Mouse (Mus musculus): Measurements from ENCODE around the gene Ncmap. TPM values are rescaled to one million over a fixed set of nuclear protein-coding genes. Genes with fewer than 3 reads are reported as not detected.

Gene Ncmap
- polyA plus RNA-seq, 1 experiment from 2014 or later, result 0.79 TPM

GRCm38 (mm10) chr4:135426587-135426986 is 28.6 kb upstream of the Ncmap start:
- Histone ChIP-seq H3K27me3 (no peaks in the 10 kb centered on the region), H3K4me1 (no peaks in the 10 kb centered on the region), H3K9me3 (replicated peaks) (no peaks in the 10 kb centered on the region), H3K36me3 (ENCODE audit: poor library complexity, severe bottlenecking) (peaks cover 16% of the 10 kb centered on the region; the same call in 1 of the 2 replicates), H3K27ac (no peak overlapping the region), H3K4me3 (no peak overlapping the region), H3K9ac (no peak overlapping the region), H3K4me2 (no peak overlapping the region)
- 93% methylated on average over 7 of the region's 7 CpGs for WGBS
- no peak for ATAC-seq

GRCm38 (mm10) chr4:135425625-135426024 is 27.6 kb upstream of the Ncmap start:
- WGBS, result 82% methylated on average over 9 of the region's 9 CpGs
- no peak for ATAC-seq
- Histone ChIP-seq H3K9me3 (replicated peaks) (no peaks in the 10 kb centered on the region), H3K4me2 (no peak overlapping the region), H3K4me3 (no peak overlapping the region), H3K27ac (no peak overlapping the region), H3K27me3 (no peaks in the 10 kb centered on the region), H3K4me1 (no peaks in the 10 kb centered on the region), H3K36me3 (ENCODE audit: poor library complexity, severe bottlenecking) (peaks cover 19% of the 10 kb centered on the region; the same call in 1 of the 2 replicates), H3K9ac (no peak overlapping the region)

- no peaks in the 10 kb centered on the region for H3K9me3 ChIP-seq (replicated peaks)
Measured at GRCm38 (mm10) chr4:135420961-135421360, 22.9 kb upstream of the Ncmap start.

GRCm38 (mm10) chr4:135420416-135420815 is 22.4 kb upstream of the Ncmap start:
- Histone ChIP-seq H3K36me3 (ENCODE audit: poor library complexity, severe bottlenecking) (peaks cover 60% of the 10 kb centered on the region), H3K4me2 (no peak overlapping the region), H3K4me1 (no peaks in the 10 kb centered on the region), H3K9ac (no peak overlapping the region), H3K27me3 (no peaks in the 10 kb centered on the region), H3K4me3 (no peak overlapping the region), H3K9me3 (replicated peaks) (no peaks in the 10 kb centered on the region), H3K27ac (no peak overlapping the region)
- 86% methylated on average over 11 of the region's 11 CpGs for WGBS
- no peak for ATAC-seq

More at GRCm38 (mm10) chr4:135420961-135421360, 22.9 kb upstream of the Ncmap start:
- Histone ChIP-seq H3K9ac (no peak overlapping the region), H3K27me3 (no peaks in the 10 kb centered on the region), H3K4me2 (no peak overlapping the region), H3K4me3 (no peak overlapping the region), H3K36me3 (ENCODE audit: poor library complexity, severe bottlenecking) (peaks cover 54% of the 10 kb centered on the region), H3K27ac (no peak overlapping the region), H3K4me1 (no peaks in the 10 kb centered on the region)
- WGBS, result 95% methylated on average over 13 of the region's 13 CpGs
- ATAC-seq, result no peak

- no peak overlapping the region for H3K27ac ChIP-seq
- ATAC-seq, result no peak
- WGBS, result 91% methylated on average over 21 of the region's 21 CpGs
- H3K4me2 ChIP-seq, result no peak overlapping the region
- no peak overlapping the region for H3K9ac ChIP-seq
- no peaks in the 10 kb centered on the region for H3K9me3 ChIP-seq (replicated peaks)
- H3K4me3 ChIP-seq, result no peak overlapping the region
- no peaks in the 10 kb centered on the region for H3K27me3 ChIP-seq
- no peaks in the 10 kb centered on the region for H3K4me1 ChIP-seq
- peaks cover 61% of the 10 kb centered on the region for H3K36me3 ChIP-seq (ENCODE audit: poor library complexity, severe bottlenecking)
Measured at GRCm38 (mm10) chr4:135419996-135420395, 22.0 kb upstream of the Ncmap start.

GRCm38 (mm10) chr4:135416367-135416766 is 18.3 kb upstream of the Ncmap start:
- H3K9me3 ChIP-seq (replicated peaks), result no peaks in the 10 kb centered on the region
- peaks cover 52% of the 10 kb centered on the region for H3K36me3 ChIP-seq (ENCODE audit: poor library complexity, severe bottlenecking)
- 95% methylated on average over 21 of the region's 21 CpGs for WGBS
- H3K27me3 ChIP-seq, result no peaks in the 10 kb centered on the region
- no peak overlapping the region for H3K9ac ChIP-seq
- H3K4me2 ChIP-seq, result no peak overlapping the region
- no peak for ATAC-seq
- H3K4me3 ChIP-seq, result no peak overlapping the region
- no peaks in the 10 kb centered on the region for H3K4me1 ChIP-seq
- no peak overlapping the region for H3K27ac ChIP-seq

GRCm38 (mm10) chr4:135413491-135413890 is 15.5 kb upstream of the Ncmap start:
- H3K27ac ChIP-seq, result no peak overlapping the region
- no peak overlapping the region for H3K4me3 ChIP-seq
- ATAC-seq, result no peak
- H3K4me1 ChIP-seq, result no peaks in the 10 kb centered on the region
- peaks cover 35% of the 10 kb centered on the region for H3K36me3 ChIP-seq (ENCODE audit: poor library complexity, severe bottlenecking)
- no peak overlapping the region for H3K4me2 ChIP-seq
- no peaks in the 10 kb centered on the region for H3K9me3 ChIP-seq (replicated peaks)
- no peaks in the 10 kb centered on the region for H3K27me3 ChIP-seq
- WGBS, result 83% methylated on average over 8 of the region's 8 CpGs
- H3K9ac ChIP-seq, result no peak overlapping the region

- ATAC-seq, result no peak
- Histone ChIP-seq H3K4me1 (no peaks in the 10 kb centered on the region), H3K36me3 (ENCODE audit: poor library complexity, severe bottlenecking) (peaks cover 21% of the 10 kb centered on the region), H3K9ac (no peak overlapping the region), H3K27ac (no peak overlapping the region), H3K27me3 (no peaks in the 10 kb centered on the region), H3K9me3 (replicated peaks) (no peaks in the 10 kb centered on the region), H3K4me3 (no peak overlapping the region), H3K4me2 (no peak overlapping the region)
- 37% methylated on average over 4 of the region's 4 CpGs for WGBS
Measured at GRCm38 (mm10) chr4:135411633-135412032, 13.6 kb upstream of the Ncmap start.

GRCm38 (mm10) chr4:135406180-135406579 is 8.2 kb upstream of the Ncmap start:
- Histone ChIP-seq H3K9ac (no peak overlapping the region), H3K36me3 (ENCODE audit: poor library complexity, severe bottlenecking) (no peaks in the 10 kb centered on the region), H3K4me1 (no peaks in the 10 kb centered on the region), H3K4me2 (no peak overlapping the region), H3K9me3 (replicated peaks) (no peaks in the 10 kb centered on the region), H3K27me3 (no peaks in the 10 kb centered on the region), H3K27ac (no peak overlapping the region), H3K4me3 (no peak overlapping the region)
- 44% methylated on average over 5 of the region's 5 CpGs for WGBS
- ATAC-seq, result no peak

- ATAC-seq, result no peak
- H3K36me3 ChIP-seq (ENCODE audit: poor library complexity, severe bottlenecking), result no peaks in the 10 kb centered on the region
- H3K4me2 ChIP-seq, result no peak overlapping the region
- no peak overlapping the region for H3K27ac ChIP-seq
- no peaks in the 10 kb centered on the region for H3K9me3 ChIP-seq (replicated peaks)
- H3K9ac ChIP-seq, result no peak overlapping the region
- H3K4me3 ChIP-seq, result no peak overlapping the region
- WGBS, result 88% methylated on average over 2 of the region's 2 CpGs
- H3K4me1 ChIP-seq, result no peaks in the 10 kb centered on the region
- H3K27me3 ChIP-seq, result no peaks in the 10 kb centered on the region
Measured at GRCm38 (mm10) chr4:135404916-135405315, 6.9 kb upstream of the Ncmap start.

GRCm38 (mm10) chr4:135404048-135404447 is 6.0 kb upstream of the Ncmap start:
- no peak overlapping the region for H3K4me3 ChIP-seq
- H3K9ac ChIP-seq, result no peak overlapping the region
- no peak overlapping the region for H3K4me2 ChIP-seq
- H3K4me1 ChIP-seq, result no peaks in the 10 kb centered on the region
- 83% methylated on average over 10 of the region's 10 CpGs for WGBS
- no peaks in the 10 kb centered on the region for H3K36me3 ChIP-seq (ENCODE audit: poor library complexity, severe bottlenecking)
- no peak for ATAC-seq
- H3K9me3 ChIP-seq (replicated peaks), result no peaks in the 10 kb centered on the region
- H3K27me3 ChIP-seq, result peaks cover 5% of the 10 kb centered on the region
- no peak overlapping the region for H3K27ac ChIP-seq

- Histone ChIP-seq H3K27ac (no peak overlapping the region), H3K4me1 (peaks cover 10% of the 10 kb centered on the region), H3K4me2 (no peak overlapping the region), H3K4me3 (no peak overlapping the region), H3K9me3 (replicated peaks) (no peaks in the 10 kb centered on the region), H3K36me3 (ENCODE audit: poor library complexity, severe bottlenecking) (no peaks in the 10 kb centered on the region), H3K9ac (no peak overlapping the region), H3K27me3 (peaks cover 27% of the 10 kb centered on the region)
- ATAC-seq, result no peak
- 14% methylated on average over 7 of the region's 7 CpGs for WGBS
Measured at GRCm38 (mm10) chr4:135401881-135402280, 3.9 kb upstream of the Ncmap start.

GRCm38 (mm10) chr4:135397551-135397950 is 476 bp downstream of the Ncmap start:
- WGBS, result 3% methylated on average over 16 of the region's 16 CpGs
- no peak overlapping the region for H3K27ac ChIP-seq
- peaks cover 10% of the 10 kb centered on the region for H3K4me1 ChIP-seq
- H3K36me3 ChIP-seq (ENCODE audit: poor library complexity, severe bottlenecking), result no peaks in the 10 kb centered on the region
- peak overlapping the region; percentile 53 for H3K9ac ChIP-seq
- peak overlapping the region; percentile 65 for H3K4me2 ChIP-seq
- ATAC-seq, result no peak
- H3K9me3 ChIP-seq (replicated peaks), result no peaks in the 10 kb centered on the region
- peaks cover 39% of the 10 kb centered on the region for H3K27me3 ChIP-seq
- H3K4me3 ChIP-seq, result peak overlapping the region; percentile 36
